Mouse (Mus musculus): ENCODE data around the gene Ptrh2.

DNA sequence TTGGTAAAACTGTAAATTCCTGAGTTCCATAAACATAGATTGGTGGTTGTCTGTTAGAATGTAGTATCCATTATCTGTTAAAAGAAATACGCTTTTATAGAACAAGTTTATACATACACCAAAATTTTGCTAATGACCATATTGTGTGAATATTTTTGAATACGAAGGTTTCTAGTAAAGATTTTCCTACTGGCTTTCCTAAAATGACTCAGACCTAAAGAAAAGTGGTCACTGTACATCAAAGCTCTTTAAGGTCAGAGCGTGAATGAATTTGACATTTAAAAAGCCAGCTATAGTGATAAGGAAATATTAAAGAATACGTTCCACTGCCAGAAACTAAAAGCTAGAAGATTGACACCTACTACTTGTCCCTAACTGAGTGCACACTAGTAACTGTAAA is 39.2 kb upstream of the Ptrh2 start:
- TF ChIP-seq MAFK (IDR thresholded peaks at IDR 0.05; ENCODE audit: insufficient read depth, low read depth, low read length) (no peak), ZNF384 (IDR thresholded peaks at IDR 0.05; ENCODE audit: low read depth, low read length) (no peak)

All from ES-E14 (cell line).